Mouse (Mus musculus) hindbrain, postnatal 0 days (tissue): Measurements from ENCODE around the gene Rtl10. TPM values are rescaled to one million over a fixed set of nuclear protein-coding genes. Genes with fewer than 3 reads are reported as not detected.

Experiments
- ATAC-seq: fragments of 200-750 bp; cut with Nextera tagmentation; 2 replicates; pipeline ENCODE4 v1.8.0; 2017; ENCODE audit warnings: mild to moderate bottlenecking, moderate TSS enrichment, moderate library complexity
- DNase-seq: peaks from one replicate; pipeline ENCODE4 v3.0.0-alpha.2; 2015; ENCODE audit warnings: low spot score
- H3K27ac ChIP-seq: fragments of 300-500 bp; sonication (generic); 2 replicates; pipeline ENCODE4 v1.5.1; 2014; ENCODE audit warnings: mild to moderate bottlenecking
- H3K27me3 ChIP-seq: fragments of 300-500 bp; sonication (generic); 2 replicates; pipeline ENCODE4 v1.6.1; 2014; ENCODE audit warnings: low read length, mixed read lengths; ENCODE audit not compliant: insufficient read depth
- H3K36me3 ChIP-seq: fragments of 300-500 bp; sonication (generic); 2 replicates; pipeline ENCODE4 v1.6.1; 2014; ENCODE audit warnings: low read length, mixed read lengths; ENCODE audit not compliant: insufficient read depth
- H3K4me1 ChIP-seq: fragments of 300-500 bp; sonication (generic); 2 replicates; pipeline ENCODE4 v1.6.1; 2014; ENCODE audit warnings: antibody characterized with exemption, low read length, mixed read lengths; ENCODE audit not compliant: insufficient read depth
- H3K4me2 ChIP-seq: fragments of 300-500 bp; sonication (generic); 2 replicates; pipeline ENCODE4 v1.6.1; 2014; ENCODE audit warnings: low read depth, mild to moderate bottlenecking, low read length, moderate library complexity, mixed read lengths
- H3K4me3 ChIP-seq: fragments of 300-500 bp; sonication (generic); 2 replicates; pipeline ENCODE4 v1.5.1; 2014; ENCODE audit warnings: low read length
- H3K9ac ChIP-seq: fragments of 300-500 bp; sonication (generic); replicated peaks from 2 replicates; pipeline ENCODE4 v1.6.1; 2014; ENCODE audit warnings: mild to moderate bottlenecking, low read length, moderate library complexity, mixed read lengths
- H3K9me3 ChIP-seq: fragments of 300-500 bp; sonication (generic); 2 replicates; pipeline ENCODE4 v1.6.1; 2016; ENCODE audit warnings: low read length, mixed read lengths
- CTCF ChIP-seq: IDR thresholded peaks from 2 replicates; pipeline ENCODE4 v1.5.1; 2016; ENCODE audit warnings: antibody characterized with exemption, control low read depth, low read depth
- WGBS: fragments of 180-500 bp; shearing (Covaris S2); extraction: QIAGEN DNeasy Blood & Tissue Kit; methylation state at CpG from one replicate; pipeline ENCODE4 v1.1.7; 2014; 5-methylcytosine and 5-hydroxymethylcytosine counted together
- polyA plus RNA-seq: library from polyadenylated mRNA; unstranded; fragments of >200 nt; fragmentation: Nextera tagmentation; extraction: Ambion mirVana; gene quantifications from 2 replicates; pipeline ENCODE4 v1.2.1, GENCODE M21; 2015
- total RNA-seq: library from RNA; depleted of rRNA; stranded (reverse); fragments of >200 nt; gene quantifications from 2 replicates; pipeline ENCODE4 v1.2.3, GENCODE M21; 2014

Gene Rtl10
- total and polyA plus RNA-seq, 2 experiments from 2014 or later = 2.5 to 11.0 TPM

DNA sequence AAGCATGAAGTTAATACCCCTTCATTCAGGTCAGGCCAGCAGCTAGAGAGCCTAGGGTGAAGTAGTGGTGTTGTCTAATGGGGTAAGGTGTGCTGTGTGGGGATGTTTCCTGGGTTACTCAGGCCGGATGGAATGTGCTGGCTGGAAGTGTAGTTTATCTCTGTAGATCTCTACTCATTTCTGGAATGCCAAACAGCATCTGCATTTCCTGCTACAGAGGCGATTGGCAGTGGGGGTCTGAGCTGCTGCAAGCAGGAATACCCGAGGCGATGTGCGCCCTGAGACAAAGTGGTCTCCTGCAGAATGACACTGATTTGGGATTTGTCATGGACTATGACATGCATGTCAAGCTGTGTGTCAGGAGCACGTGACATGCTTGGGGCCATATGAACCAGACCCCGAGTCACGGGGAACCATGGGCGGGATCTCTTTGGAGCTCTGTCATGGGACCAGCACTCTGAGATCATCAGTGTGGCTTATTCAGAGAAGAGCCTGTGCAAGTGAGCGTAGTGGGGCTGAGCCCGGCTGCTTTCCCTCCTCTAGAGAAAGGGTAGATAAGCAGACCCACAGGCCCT, 27.2 kb upstream of the Rtl10 start:
- H3K9me3 ChIP-seq = no peaks in the 10 kb centered on the region
- no peak overlapping the region for H3K27ac ChIP-seq
- 66% methylated on average over 11 of the region's 11 CpGs for WGBS
- no peak for TF ChIP-seq CTCF
- ATAC-seq (no peak), DNase-seq (no peak)
- no peaks in the 10 kb centered on the region for H3K4me1 ChIP-seq
- no peaks in the 10 kb centered on the region for H3K27me3 ChIP-seq
- H3K9ac ChIP-seq = no peak overlapping the region
- peaks cover 10% of the 10 kb centered on the region; the same call in 1 of the 2 replicates for H3K36me3 ChIP-seq
- H3K4me2 ChIP-seq = no peak overlapping the region
- no peak overlapping the region for H3K4me3 ChIP-seq

DNA sequence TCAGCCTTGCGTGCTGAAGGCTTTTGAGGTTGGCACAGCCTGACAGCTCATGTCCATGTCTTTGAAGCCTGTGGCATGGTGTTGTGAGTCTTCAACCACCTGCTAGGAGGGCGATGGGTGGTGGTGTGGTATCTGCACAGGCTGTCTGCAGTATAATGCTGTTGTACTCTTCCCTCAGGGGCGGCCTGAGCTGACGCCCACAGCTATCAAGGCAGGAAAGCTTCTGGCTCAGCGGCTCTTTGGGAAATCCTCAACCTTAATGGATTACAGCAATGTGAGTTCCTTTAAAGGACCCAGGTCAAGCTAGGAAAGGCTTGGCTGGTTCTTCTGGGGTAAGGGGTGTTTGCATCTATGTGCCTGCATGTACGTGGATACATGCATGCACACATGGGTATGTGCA, 26.7 kb upstream of the Rtl10 start:
- Histone ChIP-seq H3K4me3 (no peak overlapping the region), H3K9ac (no peak overlapping the region), H3K36me3 (peaks cover 10% of the 10 kb centered on the region; the same call in 1 of the 2 replicates), H3K9me3 (no peaks in the 10 kb centered on the region), H3K27ac (no peak overlapping the region), H3K27me3 (no peaks in the 10 kb centered on the region), H3K4me2 (no peak overlapping the region), H3K4me1 (no peaks in the 10 kb centered on the region)
- DNase-seq (no peak), ATAC-seq (no peak)
- TF ChIP-seq CTCF = no peak
- 86% methylated on average over 6 of the region's 6 CpGs for WGBS

DNA sequence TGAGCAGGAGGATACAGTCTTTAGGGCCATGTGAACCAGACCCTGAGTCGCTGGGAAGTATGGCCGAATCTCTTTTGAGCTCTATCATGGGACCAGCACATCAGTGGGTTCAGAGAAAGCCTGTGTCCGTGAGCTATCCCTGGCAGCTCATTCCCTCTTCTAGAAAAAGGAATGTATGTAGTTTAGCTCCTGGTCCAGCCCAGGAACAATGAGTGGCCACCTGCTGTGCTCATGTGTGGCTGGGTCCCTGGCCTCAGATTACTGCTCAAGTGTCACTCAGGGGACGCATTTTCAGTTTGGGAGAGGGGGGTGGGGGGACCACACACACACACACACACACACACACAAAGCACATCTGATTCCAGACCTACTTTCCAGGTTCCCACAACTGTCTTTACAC, 26.3 kb upstream of the Rtl10 start:
- H3K9me3 ChIP-seq = no peaks in the 10 kb centered on the region
- H3K36me3 ChIP-seq = peaks cover 10% of the 10 kb centered on the region; the same call in 1 of the 2 replicates
- H3K4me2 ChIP-seq = no peak overlapping the region
- H3K4me1 ChIP-seq = no peaks in the 10 kb centered on the region
- no peaks in the 10 kb centered on the region for H3K27me3 ChIP-seq
- H3K4me3 ChIP-seq = no peak overlapping the region
- TF ChIP-seq CTCF = no peak
- ATAC-seq = no peak
- H3K9ac ChIP-seq = no peak overlapping the region
- 67% methylated on average over 4 of the region's 4 CpGs for whole genome bisulfite sequencing
- DNase-seq = no peak
- no peak overlapping the region for H3K27ac ChIP-seq

DNA sequence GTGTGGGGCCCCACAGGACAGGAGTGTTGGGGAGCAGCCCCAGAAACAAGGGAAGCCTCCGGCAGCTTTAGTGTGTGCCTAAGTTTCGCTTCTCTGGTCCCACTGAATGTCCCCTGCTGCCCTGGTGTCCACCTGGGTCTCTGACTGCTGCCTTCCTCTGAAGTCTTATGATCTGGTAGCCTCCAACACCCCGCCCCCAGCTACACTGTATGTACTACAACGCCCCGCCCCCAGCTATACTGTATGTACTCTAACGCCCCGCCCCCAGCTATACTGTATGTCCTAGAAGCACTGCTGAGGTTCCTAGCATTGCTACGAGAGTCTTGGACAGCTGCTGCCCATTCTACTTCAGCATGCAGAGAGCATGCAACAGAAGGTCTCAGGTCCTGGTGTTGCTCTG, 25.7 kb upstream of the Rtl10 start:
- H3K27ac ChIP-seq = no peak overlapping the region
- no peak overlapping the region for H3K4me3 ChIP-seq
- no peaks in the 10 kb centered on the region for H3K9me3 ChIP-seq
- H3K36me3 ChIP-seq = peaks cover 10% of the 10 kb centered on the region; the same call in 1 of the 2 replicates
- no peaks in the 10 kb centered on the region for H3K27me3 ChIP-seq
- TF ChIP-seq CTCF = no peak
- no peak for DNase-seq
- H3K9ac ChIP-seq = no peak overlapping the region
- WGBS = 93% methylated on average over 8 of the region's 8 CpGs
- H3K4me2 ChIP-seq = no peak overlapping the region
- no peak for ATAC-seq
- H3K4me1 ChIP-seq = no peaks in the 10 kb centered on the region

DNA sequence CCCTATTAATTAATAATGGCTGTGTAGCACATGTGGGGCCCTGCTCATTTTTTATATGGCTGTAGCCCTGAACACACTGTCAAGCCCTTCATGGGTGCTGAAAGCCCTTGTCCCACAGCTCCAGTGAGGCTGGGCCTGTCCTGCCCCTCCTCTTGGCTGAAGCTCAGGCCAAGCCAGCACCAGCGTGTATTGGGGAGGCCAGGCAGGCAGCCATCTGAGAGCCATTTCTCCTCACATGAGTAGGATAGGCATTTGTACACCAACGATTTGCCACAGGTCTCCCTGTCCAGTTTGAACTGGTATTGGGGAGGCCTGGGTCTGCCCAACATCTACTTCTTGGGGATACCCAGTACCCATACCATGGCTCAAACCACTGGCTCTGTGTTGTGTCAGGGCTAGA, 24.7 kb upstream of the Rtl10 start:
- WGBS = 63% methylated on average over 2 of the region's 2 CpGs

DNA sequence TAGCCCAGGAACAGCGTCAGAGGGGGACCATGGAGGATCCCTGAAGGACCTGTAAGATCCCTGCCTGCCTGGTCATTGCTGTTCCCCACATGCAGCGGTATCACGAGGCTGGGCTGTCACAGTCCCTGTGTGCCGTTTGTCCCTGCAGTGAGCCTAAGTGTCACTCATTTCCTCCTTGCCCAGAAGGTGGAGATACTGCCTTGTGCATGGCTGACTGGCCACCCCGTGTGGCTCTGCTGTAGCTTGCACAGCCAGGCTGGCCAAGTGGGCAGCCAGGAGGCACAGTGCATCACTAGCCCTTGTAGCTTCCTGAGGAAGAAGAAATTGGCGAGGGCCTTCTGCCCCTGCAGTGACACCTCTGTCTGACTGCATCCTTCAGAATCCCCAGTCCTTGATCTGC, 20.7 kb upstream of the Rtl10 start:
- Histone ChIP-seq H3K4me3 (no peak overlapping the region), H3K4me2 (no peak overlapping the region), H3K9me3 (no peaks in the 10 kb centered on the region), H3K27me3 (no peaks in the 10 kb centered on the region), H3K36me3 (no peaks in the 10 kb centered on the region), H3K9ac (no peak overlapping the region), H3K27ac (no peak overlapping the region), H3K4me1 (no peaks in the 10 kb centered on the region)
- ATAC-seq (no peak), DNase-seq (no peak)
- 58% methylated on average over 6 of the region's 6 CpGs for WGBS
- peak; percentile 39 for TF ChIP-seq CTCF

More for the DNA sequence above, 24.7 kb upstream of the Rtl10 start:
- no peak overlapping the region for H3K9ac ChIP-seq
- peaks cover 10% of the 10 kb centered on the region; the same call in 1 of the 2 replicates for H3K36me3 ChIP-seq
- H3K9me3 ChIP-seq = no peaks in the 10 kb centered on the region
- H3K4me3 ChIP-seq = no peak overlapping the region
- no peak for DNase-seq
- TF ChIP-seq CTCF = no peak
- no peak for ATAC-seq
- no peaks in the 10 kb centered on the region for H3K4me1 ChIP-seq
- H3K27ac ChIP-seq = no peak overlapping the region
- no peaks in the 10 kb centered on the region for H3K27me3 ChIP-seq
- H3K4me2 ChIP-seq = no peak overlapping the region

DNA sequence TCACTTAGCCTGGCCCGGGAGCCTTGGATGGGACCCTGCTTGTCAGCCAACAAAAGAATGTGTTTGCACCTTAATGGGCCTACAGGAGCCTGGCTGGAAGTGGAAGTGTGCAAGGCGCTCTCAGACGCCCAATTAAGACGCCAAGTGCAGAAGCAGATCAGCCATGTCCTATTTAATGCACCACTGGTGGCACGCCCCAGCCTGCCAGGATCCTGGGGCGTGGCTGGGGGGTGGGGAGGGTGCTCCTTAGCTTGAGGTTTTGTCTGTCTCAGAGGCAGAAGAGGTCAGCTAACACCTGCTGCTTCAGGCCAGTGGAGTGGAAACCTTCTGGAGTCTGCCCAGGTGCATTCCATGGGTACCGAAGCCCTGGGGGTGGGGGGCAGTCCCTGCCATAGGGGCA, 19.0 kb upstream of the Rtl10 start:
- Histone ChIP-seq H3K4me2 (no peak overlapping the region), H3K4me1 (0 out of 2 replicates have a peak, but pooled peaks cover 4% of the 10 kb centered on the region), H3K9me3 (no peaks in the 10 kb centered on the region), H3K27ac (no peak overlapping the region), H3K9ac (no peak overlapping the region), H3K27me3 (no peaks in the 10 kb centered on the region), H3K4me3 (no peak overlapping the region), H3K36me3 (no peaks in the 10 kb centered on the region)
- TF ChIP-seq CTCF = no peak
- no peak for ATAC-seq
- WGBS = 45% methylated on average over 7 of the region's 7 CpGs
- DNase-seq = no peak
